Mouse (Mus musculus): Measurements from ENCODE around the gene Rab44. TPM values are rescaled to one million over a fixed set of nuclear protein-coding genes. Genes with fewer than 3 reads are reported as not detected.
A peak's percentile ranks its signal among the peaks of the same experiment; 100 is the strongest.
"Not testable (repeated sequence)": the region's sequence is repeated elsewhere in the genome, so short reads cannot be mapped to it uniquely, and the experiment has no call there.

Gene Rab44
- polyA plus RNA-seq (2014; fragmentation: Nextera tagmentation; extraction: Ambion mirVana): 4.4 TPM in 2 replicates

DNA sequence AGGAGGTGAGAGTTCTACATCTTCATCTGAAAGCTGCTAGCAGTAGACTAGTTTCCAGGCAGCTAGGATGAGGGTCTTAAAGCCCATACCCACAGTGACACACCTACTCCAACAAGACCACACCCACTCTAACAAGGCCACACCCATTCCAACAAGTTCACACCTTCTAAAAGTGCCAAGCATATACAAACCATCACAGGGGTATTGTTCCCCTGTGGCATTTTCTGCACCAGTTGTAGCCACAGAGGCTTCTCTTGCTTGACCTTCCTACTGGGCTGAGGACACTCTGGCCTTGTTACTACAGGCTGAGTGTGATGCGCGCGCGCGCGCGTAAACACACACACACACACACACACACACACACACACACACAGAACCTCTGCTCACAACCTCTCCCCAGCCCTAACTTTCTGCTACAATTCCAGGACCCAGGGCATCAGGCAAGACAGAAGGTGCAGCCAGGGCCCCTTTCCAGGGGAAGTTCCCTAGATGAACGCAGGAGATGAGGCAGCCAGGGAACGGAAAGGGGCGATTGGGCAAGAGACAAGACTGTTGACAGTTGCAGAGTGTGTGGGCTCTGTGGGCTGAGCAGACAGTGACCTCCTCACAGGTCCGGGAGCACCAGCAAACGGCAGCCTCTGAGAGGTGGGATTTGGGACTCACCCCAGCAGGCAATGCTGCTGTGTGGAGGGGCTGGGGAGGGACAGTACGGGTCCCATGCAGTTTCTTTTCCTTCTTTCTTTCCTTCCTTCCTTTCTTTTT is at the start of gene Rab44:
Gene Rab44 (plus strand): TSS at position 555 of the 762 bp plus-strand sequence.
- no peaks in the 10 kb centered on the region for H3K27me3 ChIP-seq (replicated peaks; ENCODE audit: control insufficient read depth, insufficient read depth, low read length)
- no peak for DNase-seq (ENCODE audit: low spot score)
- H3K9ac ChIP-seq (ENCODE audit: low read depth, low read length): no peak within 1 kb of the TSS
- 67% methylated on average over 13 of the region's 13 CpGs for WGBS
- H3K9me3 ChIP-seq (ENCODE audit: control insufficient read depth, low read length): no peaks in the 10 kb centered on the region
- H3K4me3 ChIP-seq (ENCODE audit: low read depth, low read length): no peak within 1 kb of the TSS
- ATAC-seq (replicated peaks; ENCODE audit: low FRiP score): no peak
- H3K27ac ChIP-seq (ENCODE audit: low read depth, low read length): no peak within 1 kb of the TSS
- H3K36me3 ChIP-seq (ENCODE audit: control insufficient read depth, insufficient read depth, low read length): no peaks in the 10 kb centered on the region
- H3K4me2 ChIP-seq: peak within 1 kb of the TSS; percentile 25
- peaks cover 8% of the 10 kb centered on the region; the same call in 1 of the 2 replicates for H3K4me1 ChIP-seq (replicated peaks; ENCODE audit: control insufficient read depth, insufficient read depth, low read length)

DNA sequence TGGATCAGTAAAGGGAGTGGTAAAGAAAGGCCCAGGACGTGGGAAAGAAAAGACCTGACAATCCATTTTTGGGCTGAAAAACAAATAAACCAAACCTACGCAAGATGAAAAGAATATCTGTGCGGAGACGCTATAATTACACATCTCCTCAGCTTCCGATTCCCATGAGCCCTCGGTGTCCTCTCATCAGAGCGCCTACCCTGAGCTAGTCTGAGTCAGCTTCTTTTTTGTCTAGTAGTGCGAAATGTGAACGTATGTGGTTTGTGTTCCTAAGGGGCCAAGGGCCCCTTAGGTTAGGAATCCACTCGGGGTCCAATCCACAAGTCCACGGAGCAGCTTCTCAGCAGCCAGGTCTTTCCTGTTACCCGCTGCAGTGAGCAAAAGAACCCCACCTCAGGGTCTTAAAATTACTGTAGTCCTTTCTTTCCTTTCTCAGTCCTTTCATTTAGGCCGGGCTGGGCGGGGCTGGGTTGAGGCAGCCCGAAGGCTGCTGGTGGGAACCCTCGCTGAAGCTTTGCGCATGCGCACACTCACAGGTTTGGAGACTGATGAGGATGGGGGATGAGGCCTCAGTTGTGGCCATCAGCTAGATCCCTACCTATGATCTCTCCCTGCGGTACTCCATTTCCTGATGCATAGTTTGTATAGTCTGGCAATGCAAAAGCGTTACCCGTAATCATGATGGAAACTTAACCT is 48.6 kb upstream of the Rab44 start:
- H3K9me3 ChIP-seq (ENCODE audit: control insufficient read depth, low read length): no peaks in the 10 kb centered on the region
- no peaks in the 10 kb centered on the region for H3K4me1 ChIP-seq (replicated peaks; ENCODE audit: control insufficient read depth, insufficient read depth, low read length)
- H3K4me2 ChIP-seq: no peak overlapping the region
- no peak overlapping the region for H3K27ac ChIP-seq (ENCODE audit: low read depth, low read length)
- no peaks in the 10 kb centered on the region for H3K36me3 ChIP-seq (ENCODE audit: control insufficient read depth, insufficient read depth, low read length)
- ATAC-seq (replicated peaks; ENCODE audit: low FRiP score) (no peak), DNase-seq (ENCODE audit: low spot score) (no peak)
- H3K4me3 ChIP-seq (ENCODE audit: low read depth, low read length): no peak overlapping the region
- H3K9ac ChIP-seq (ENCODE audit: low read depth, low read length): no peak overlapping the region
- 76% methylated on average over 21 of the region's 21 CpGs for WGBS
- no peaks in the 10 kb centered on the region for H3K27me3 ChIP-seq (replicated peaks; ENCODE audit: control insufficient read depth, insufficient read depth, low read length)

DNA sequence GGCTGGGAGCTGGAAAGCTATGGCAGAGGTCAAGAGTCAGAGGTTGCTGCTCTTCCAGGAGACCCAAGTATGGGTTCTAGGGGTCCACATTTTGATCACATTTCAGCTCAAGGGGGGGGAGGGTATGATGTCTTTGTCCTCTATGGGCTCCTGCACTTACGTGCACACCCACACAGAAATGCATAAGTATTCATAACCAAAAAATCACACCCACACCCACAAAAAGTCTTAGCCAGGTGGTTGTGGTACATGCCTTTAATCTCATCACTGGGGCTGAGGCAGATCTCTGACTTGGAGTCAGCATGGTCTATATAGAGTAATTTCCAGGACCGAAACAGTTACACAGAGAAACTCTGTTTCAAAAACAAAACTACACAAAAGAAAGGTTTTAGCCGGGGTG is 48.0 kb upstream of the Rab44 start:
- no peak overlapping the region for H3K27ac ChIP-seq (ENCODE audit: low read depth, low read length)
- no peak overlapping the region for H3K9ac ChIP-seq (ENCODE audit: low read depth, low read length)
- no peaks in the 10 kb centered on the region for H3K36me3 ChIP-seq (ENCODE audit: control insufficient read depth, insufficient read depth, low read length)
- no peaks in the 10 kb centered on the region for H3K9me3 ChIP-seq (ENCODE audit: control insufficient read depth, low read length)
- no peak overlapping the region for H3K4me2 ChIP-seq
- WGBS: 90% methylated on average over 3 of the region's 3 CpGs
- no peaks in the 10 kb centered on the region for H3K27me3 ChIP-seq (replicated peaks; ENCODE audit: control insufficient read depth, insufficient read depth, low read length)
- no peaks in the 10 kb centered on the region for H3K4me1 ChIP-seq (replicated peaks; ENCODE audit: control insufficient read depth, insufficient read depth, low read length)
- ATAC-seq (replicated peaks; ENCODE audit: low FRiP score) (no peak), DNase-seq (ENCODE audit: low spot score) (no peak)
- no peak overlapping the region for H3K4me3 ChIP-seq (ENCODE audit: low read depth, low read length)

GRCm38 (mm10) chr17:29067416-29067815 is 46.5 kb upstream of the Rab44 start:
- H3K4me3 ChIP-seq (ENCODE audit: low read depth, low read length); ATAC-seq (replicated peaks; ENCODE audit: low FRiP score); H3K36me3 ChIP-seq (ENCODE audit: control insufficient read depth, insufficient read depth, low read length); H3K9ac ChIP-seq (ENCODE audit: low read depth, low read length); DNase-seq (ENCODE audit: low spot score); H3K27ac ChIP-seq (ENCODE audit: low read depth, low read length); H3K4me1 ChIP-seq (replicated peaks; ENCODE audit: control insufficient read depth, insufficient read depth, low read length); H3K9me3 ChIP-seq (ENCODE audit: control insufficient read depth, low read length); H3K4me2 ChIP-seq; H3K27me3 ChIP-seq (replicated peaks; ENCODE audit: control insufficient read depth, insufficient read depth, low read length): not testable (repeated sequence)
- 66% methylated on average over 3 of the region's 3 CpGs for WGBS

DNA sequence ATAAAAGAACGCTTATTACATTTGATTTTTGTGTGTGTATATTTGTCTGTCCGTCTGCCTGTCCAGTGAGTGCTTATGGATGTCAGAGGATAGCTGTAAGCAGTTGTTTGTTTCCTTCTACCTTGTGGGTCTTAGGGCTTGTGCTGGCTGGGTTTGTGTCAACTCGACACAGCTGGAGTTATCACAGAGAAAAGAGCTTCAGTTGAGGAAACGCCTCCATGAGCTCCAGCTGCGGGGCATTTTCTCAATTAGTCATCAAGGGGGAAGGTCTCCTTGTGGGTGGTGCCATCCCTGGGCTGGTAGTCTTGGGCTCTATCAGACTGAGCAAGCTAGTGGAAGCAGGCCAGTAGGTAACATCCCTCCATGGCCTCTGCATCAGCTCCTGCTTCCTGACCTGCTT is 46.1 kb upstream of the Rab44 start:
- WGBS: 39% methylated on average over 5 of the region's 5 CpGs

GRCm38 (mm10) chr17:29069063-29069462 is 44.9 kb upstream of the Rab44 start:
- WGBS: 75% methylated on average over 10 of the region's 10 CpGs
- H3K27me3 ChIP-seq (replicated peaks; ENCODE audit: control insufficient read depth, insufficient read depth, low read length): peaks cover 3% of the 10 kb centered on the region; the same call in 1 of the 2 replicates
- no peak overlapping the region for H3K4me2 ChIP-seq
- DNase-seq (ENCODE audit: low spot score) (no peak), ATAC-seq (replicated peaks; ENCODE audit: low FRiP score) (no peak)
- no peaks in the 10 kb centered on the region for H3K9me3 ChIP-seq (ENCODE audit: control insufficient read depth, low read length)
- H3K27ac ChIP-seq (ENCODE audit: low read depth, low read length): no peak overlapping the region
- no peak overlapping the region for H3K4me3 ChIP-seq (ENCODE audit: low read depth, low read length)
- no peaks in the 10 kb centered on the region for H3K36me3 ChIP-seq (ENCODE audit: control insufficient read depth, insufficient read depth, low read length)
- no peak overlapping the region for H3K9ac ChIP-seq (ENCODE audit: low read depth, low read length)
- peaks cover 6% of the 10 kb centered on the region; the same call in 1 of the 2 replicates for H3K4me1 ChIP-seq (replicated peaks; ENCODE audit: control insufficient read depth, insufficient read depth, low read length)

More for the DNA sequence above, 46.1 kb upstream of the Rab44 start:
- H3K27ac ChIP-seq (ENCODE audit: low read depth, low read length): no peak overlapping the region
- no peak for DNase-seq (ENCODE audit: low spot score)
- no peak overlapping the region for H3K4me3 ChIP-seq (ENCODE audit: low read depth, low read length)
- H3K9ac ChIP-seq (ENCODE audit: low read depth, low read length): no peak overlapping the region
- no peaks in the 10 kb centered on the region for H3K4me1 ChIP-seq (replicated peaks; ENCODE audit: control insufficient read depth, insufficient read depth, low read length)
- no peak overlapping the region for H3K4me2 ChIP-seq
- 0 out of 2 replicates have a peak, but pooled peaks cover 1% of the 10 kb centered on the region for H3K27me3 ChIP-seq (replicated peaks; ENCODE audit: control insufficient read depth, insufficient read depth, low read length)
- no peaks in the 10 kb centered on the region for H3K9me3 ChIP-seq (ENCODE audit: control insufficient read depth, low read length)
- H3K36me3 ChIP-seq (ENCODE audit: control insufficient read depth, insufficient read depth, low read length): no peaks in the 10 kb centered on the region
- no peak for ATAC-seq (replicated peaks; ENCODE audit: low FRiP score)

DNA sequence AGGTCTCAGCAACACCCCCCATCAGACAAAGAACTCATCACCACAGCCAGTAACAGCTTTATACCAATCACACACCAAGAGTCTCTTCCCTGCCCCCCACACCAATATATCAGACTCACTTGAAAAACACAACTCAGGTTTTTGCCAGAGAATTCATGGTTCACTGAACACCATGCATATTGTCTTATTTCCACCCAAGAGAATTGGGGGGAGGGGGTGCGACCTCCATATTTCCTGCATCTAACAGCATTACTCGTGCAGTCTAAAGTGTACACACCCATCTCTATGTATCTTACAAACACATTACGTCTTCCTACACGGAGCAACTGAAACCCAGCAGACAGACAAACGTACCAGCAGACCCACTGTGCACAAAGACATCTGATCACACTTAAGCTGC is 42.1 kb upstream of the Rab44 start:
- ATAC-seq (replicated peaks; ENCODE audit: low FRiP score) (no peak), DNase-seq (ENCODE audit: low spot score) (no peak)
- H3K27ac ChIP-seq (ENCODE audit: low read depth, low read length): no peak overlapping the region
- no peaks in the 10 kb centered on the region for H3K36me3 ChIP-seq (ENCODE audit: control insufficient read depth, insufficient read depth, low read length)
- H3K9me3 ChIP-seq (ENCODE audit: control insufficient read depth, low read length): no peaks in the 10 kb centered on the region
- peaks cover 6% of the 10 kb centered on the region; the same call in 1 of the 2 replicates for H3K4me1 ChIP-seq (replicated peaks; ENCODE audit: control insufficient read depth, insufficient read depth, low read length)
- H3K4me3 ChIP-seq (ENCODE audit: low read depth, low read length): no peak overlapping the region
- no peak overlapping the region for H3K4me2 ChIP-seq
- 71% methylated on average over 5 of the region's 5 CpGs for WGBS
- H3K27me3 ChIP-seq (replicated peaks; ENCODE audit: control insufficient read depth, insufficient read depth, low read length): peaks cover 3% of the 10 kb centered on the region; the same call in 1 of the 2 replicates
- no peak overlapping the region for H3K9ac ChIP-seq (ENCODE audit: low read depth, low read length)

- H3K4me3 ChIP-seq (ENCODE audit: low read depth, low read length): no peak overlapping the region
- DNase-seq (ENCODE audit: low spot score): no peak
- no peaks in the 10 kb centered on the region for H3K9me3 ChIP-seq (ENCODE audit: control insufficient read depth, low read length)
- H3K27me3 ChIP-seq (replicated peaks; ENCODE audit: control insufficient read depth, insufficient read depth, low read length): peaks cover 6% of the 10 kb centered on the region
- peaks cover 6% of the 10 kb centered on the region; the same call in 1 of the 2 replicates for H3K4me1 ChIP-seq (replicated peaks; ENCODE audit: control insufficient read depth, insufficient read depth, low read length)
- no peak overlapping the region for H3K4me2 ChIP-seq
- no peak overlapping the region for H3K27ac ChIP-seq (ENCODE audit: low read depth, low read length)
- H3K36me3 ChIP-seq (ENCODE audit: control insufficient read depth, insufficient read depth, low read length): no peaks in the 10 kb centered on the region
- H3K9ac ChIP-seq (ENCODE audit: low read depth, low read length): no peak overlapping the region
- no peak for ATAC-seq (replicated peaks; ENCODE audit: low FRiP score)
- WGBS: 19% methylated on average over 11 of the region's 11 CpGs
Observed at GRCm38 (mm10) chr17:29072701-29073307, 41.1 kb upstream of the Rab44 start.

Measured in liver, embryonic 11.5 days (tissue).